Mouse (Mus musculus): ENCODE measurements around the gene Rpl23a.
A peak's percentile ranks its signal among the peaks of the same experiment; 100 is the strongest.
"Not testable (repeated sequence)": the region's sequence is repeated elsewhere in the genome, so short reads cannot be mapped to it uniquely, and the experiment has no call there.

The Rpl23a gene

DNA sequence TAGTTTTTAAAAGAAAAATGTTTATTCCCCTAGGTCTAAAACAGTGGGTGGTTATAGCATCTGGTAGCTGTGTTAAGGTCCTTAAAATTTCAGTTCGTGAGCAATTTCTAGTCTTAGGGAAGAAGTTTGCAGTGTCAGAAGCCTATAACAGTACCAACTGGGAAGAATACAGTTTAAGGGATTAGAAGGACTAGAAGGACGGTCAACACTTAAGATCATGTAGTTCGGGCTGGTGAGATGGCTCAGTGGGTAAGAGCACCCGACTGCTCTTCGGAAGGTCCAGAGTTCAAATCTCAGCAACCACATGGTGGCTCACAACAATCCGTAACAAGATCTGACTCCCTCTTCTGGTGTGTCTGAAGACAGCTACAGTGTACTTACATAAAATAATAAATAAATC, 1.3 kb upstream of the Rpl23a start:
- DNase-seq (ENCODE audit: low spot score in 2 of 2) = not testable (repeated sequence)

DNA sequence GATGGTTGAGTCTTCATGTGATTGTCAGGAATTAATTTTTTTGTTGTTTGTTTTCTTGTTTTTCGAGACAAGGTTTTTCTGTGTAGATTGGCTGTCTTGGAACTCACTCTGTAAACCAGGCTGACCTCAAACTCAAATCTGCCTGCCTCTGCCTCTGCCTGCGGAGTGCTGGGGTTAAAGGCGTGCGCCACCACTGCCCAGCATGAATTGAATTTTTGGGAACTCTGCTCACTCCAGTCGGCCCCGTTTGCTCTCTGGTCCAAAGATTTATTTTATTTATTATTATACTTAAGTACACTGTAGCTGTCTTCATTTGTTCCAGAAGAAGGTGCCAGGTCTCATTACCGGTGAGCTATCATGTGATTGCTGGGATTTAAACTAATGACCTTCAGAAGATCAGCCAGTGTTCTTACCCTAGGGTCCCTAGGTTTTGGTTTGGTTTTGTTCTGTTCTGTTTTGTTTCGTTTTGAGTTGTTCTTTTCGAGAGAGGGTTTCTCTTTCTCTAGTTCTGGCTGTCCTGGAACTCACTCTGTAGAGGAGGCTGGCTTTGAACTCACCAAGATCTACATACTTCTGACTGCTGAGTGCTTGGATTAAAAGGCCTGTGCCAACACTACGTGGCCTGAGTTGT, 615 bp upstream of the Rpl23a start:
- DNase-seq (ENCODE audit: low spot score in 2 of 2) = no peak

DNA sequence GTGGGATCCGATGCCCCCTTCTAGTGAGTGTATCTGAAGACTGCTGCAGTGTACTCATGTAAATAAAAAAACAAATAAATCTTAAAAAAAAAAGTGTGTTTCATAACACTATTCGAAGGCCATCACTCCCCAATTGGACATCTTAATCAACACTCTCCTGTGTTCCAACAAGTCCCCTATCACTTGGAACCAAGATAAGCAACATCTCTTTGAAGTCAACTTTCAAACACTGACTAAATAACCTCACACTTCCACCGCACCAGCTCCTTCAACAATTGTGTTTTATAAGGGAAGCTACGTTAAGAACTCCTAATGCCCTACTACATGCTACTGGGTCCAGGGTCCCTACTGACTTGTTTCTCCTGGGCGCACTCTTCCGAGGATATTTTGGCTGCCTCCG, 934 bp downstream of the Rpl23a start:
- DNase-seq (ENCODE audit: low spot score in 2 of 2) = no peak

DNA sequence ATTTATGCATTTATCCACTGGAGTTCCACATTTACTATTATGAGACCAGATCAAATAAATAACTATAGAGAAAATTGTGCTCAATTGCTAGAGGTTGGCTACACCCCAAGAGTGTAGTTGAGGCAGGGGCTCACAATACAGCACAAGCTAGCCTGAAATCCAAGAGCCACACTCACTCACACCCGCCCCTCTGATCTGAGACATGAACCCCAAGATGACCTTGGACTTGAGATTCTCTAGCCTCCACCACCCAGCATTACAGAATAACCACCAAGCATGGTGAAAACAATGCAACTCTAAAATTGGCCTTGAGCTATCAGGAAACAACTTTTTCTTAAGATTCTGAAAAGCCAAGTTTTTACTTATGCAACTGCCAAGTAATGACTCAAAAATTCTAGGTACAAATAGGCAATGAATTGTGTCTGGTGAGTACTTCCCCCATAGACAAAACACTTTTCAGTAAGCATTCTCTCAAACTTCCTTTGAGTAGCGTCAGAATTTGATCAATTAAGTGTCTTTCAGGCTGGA, 1.5 kb downstream of the Rpl23a start:
- no peak for DNase-seq (ENCODE audit: low spot score in 2 of 2)

DNA sequence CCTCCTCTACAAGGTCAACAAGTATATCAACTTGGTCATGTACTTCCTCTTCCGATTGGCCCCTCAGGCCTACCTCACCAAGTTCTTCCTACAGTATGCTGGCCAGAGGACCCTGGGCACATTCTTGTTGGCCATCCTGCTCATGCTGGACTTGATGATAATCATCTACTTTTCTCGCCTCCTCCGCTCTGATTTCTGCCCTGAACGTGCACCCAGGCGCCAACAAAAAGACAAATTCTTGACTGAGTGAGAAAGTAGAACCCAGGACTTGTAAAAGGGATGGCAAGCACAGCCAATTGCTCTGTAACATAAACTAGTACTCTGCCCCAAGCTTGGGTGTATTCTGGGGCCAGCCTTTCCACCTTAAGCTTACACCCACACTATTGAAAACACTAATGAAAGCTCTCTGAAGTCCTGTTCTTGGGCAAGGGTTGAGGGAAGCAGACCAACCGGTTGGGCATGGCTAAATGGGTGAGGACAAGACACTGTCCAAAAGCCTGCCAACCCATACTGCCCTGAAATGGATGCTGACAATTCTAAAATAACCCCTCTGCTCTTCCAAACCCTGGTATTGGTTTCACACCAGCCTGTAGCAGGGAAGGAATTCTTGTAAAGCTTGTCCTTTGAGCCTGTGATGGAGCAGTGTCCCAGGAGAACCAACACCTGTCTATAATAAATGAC, 3.2 kb downstream of the Rpl23a start:
- no peak for DNase-seq (ENCODE audit: low spot score in 2 of 2)

DNA sequence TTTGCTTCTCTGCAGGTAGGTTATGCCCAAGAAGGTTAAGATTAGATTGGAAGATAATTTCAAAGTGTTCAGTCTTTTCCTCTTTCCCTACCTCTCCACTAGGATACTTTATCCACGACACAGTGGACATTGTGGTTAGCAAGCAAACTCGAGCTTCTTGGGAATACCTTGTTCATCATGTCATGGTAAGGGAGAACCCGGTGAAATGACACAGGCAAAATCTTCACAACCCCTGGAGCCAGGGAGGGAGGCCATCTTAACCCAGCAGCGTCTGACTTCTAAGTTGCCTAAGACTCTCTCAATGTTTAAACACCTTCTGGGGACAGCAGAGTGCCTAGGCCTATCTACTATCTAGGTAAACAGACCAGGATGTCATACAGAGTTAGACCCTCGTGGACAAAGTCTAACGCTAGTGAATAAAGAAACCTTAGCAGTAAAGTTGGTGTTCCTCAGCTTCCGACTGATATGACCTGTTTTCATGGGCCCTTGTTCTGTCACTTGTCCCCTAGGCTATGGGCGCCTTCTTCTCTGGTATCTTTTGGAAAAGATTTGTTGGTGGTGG, 3.9 kb downstream of the Rpl23a start:
- no peak for DNase-seq (ENCODE audit: low spot score in 2 of 2)

DNA sequence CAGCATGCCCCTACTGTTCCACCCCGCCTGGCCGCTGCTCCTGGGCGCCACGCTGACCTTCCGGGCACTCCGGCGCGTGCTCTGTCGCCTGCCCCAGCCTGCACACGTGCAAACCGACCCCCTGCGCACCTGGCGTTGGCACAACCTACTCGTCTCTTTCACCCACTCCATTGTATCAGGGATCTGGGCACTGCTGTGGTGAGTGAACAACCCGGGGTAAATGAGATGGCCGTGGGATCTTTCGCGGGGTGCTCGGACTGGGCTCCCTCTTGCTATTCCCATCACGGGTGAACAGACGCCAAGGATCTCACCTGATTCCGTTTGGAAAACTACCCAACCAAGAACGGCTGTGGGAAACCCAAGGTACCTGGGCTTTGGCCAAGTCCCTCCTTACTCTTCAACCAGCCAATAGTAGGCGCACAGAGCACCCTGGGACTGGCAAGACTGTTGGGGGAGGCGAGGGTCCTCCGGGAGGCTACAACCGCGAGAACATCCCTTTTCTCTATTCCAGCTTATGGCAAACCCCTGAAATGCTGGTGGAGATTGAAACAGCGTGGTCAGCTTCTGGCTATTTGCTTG, 4.4 kb downstream of the Rpl23a start:
- peak in 1 of 2 experiments; percentile 58 for DNase-seq (ENCODE audit: low spot score in 2 of 2)

DNA sequence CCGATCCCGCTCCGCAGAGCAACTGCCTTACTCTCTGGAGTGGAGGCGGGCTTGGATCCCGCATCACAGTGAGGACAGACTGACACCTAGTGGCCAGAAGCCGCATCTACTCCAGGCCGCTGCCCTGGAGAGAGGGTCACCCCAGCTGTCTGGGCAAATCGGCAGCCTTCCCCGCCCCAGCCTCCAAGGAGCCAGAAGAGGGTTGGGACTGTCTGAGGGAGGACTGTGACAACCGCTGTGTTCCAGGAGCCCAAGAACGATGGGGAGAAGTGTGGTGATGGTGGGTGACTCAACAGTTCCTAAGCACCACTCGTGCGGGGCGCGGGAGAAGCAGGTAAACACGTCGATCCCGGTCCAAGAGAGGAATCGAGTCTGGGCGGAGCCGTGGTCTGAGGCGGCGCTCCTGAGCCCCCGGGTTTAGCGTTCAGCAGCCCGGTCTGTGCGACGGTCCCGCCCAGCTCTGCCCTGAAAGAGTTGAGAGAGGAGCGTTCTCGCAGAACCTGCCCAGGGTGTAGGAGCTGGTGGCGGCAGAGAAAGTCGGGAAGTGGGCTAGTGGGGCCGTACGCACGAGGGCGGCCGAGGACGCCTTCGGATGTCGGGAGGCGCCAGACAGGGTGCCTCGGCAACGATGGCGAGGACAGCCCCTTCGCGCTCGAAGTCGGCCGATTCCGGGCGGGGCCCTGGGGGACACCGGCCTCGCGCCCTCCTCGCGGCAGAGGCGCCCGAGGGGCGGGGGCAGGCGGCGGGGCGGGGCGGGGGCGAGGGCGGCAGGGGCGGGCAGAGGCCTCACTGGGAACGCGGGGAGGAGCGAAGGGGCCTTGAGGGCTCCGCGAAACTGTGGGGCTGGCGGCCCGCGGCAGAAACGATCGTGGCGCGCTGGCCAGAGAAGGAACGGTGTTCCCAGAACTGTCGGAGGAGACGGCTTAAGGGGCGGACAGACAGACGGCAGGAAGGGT, 5.2 kb downstream of the Rpl23a start:
- peak; percentile 95 to 96 for DNase-seq (ENCODE audit: low spot score in 2 of 2)

DNA sequence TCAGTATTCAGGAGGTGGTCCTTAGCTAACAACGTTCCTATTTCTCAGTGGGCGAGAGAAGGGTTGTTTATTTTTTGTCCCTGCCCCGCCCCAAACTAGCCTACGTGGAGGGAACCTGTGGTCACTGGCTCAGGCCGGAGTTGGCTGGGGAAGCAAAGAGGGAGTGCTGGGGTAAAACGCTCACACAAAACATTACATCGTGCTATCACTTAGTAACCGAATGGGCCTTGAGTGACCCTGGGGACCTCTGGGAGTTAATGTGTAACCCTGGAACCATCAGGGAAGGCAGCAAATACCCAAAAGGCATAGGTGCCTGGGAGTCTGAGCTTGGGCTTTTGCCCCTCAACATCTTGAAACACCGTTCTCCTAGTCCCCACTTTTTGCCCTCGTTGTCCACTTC, 5.9 kb downstream of the Rpl23a start:
- DNase-seq (ENCODE audit: low spot score in 2 of 2) = no peak

DNA sequence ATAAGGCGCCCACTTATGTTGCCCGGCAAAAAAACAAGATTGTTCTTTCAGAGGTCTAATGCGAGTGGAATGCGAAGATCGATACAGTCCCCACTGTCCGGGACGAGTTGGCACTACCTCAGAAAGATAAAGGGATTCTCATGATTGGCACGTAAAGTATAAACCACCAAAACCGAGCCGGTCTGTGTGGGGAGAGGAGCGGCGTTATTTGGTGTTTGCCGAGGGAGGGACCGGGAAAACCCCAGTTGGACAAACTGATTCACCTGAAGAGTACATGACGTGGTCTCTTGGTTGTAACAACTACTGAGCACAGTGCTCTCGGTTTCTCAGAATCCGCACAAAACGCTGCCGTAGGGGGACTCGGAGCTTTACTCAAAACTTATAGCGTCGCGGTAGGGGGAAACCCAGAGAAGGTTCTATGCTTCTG, 6.5 kb downstream of the Rpl23a start:
- DNase-seq (ENCODE audit: low spot score in 2 of 2) = no peak

DNA sequence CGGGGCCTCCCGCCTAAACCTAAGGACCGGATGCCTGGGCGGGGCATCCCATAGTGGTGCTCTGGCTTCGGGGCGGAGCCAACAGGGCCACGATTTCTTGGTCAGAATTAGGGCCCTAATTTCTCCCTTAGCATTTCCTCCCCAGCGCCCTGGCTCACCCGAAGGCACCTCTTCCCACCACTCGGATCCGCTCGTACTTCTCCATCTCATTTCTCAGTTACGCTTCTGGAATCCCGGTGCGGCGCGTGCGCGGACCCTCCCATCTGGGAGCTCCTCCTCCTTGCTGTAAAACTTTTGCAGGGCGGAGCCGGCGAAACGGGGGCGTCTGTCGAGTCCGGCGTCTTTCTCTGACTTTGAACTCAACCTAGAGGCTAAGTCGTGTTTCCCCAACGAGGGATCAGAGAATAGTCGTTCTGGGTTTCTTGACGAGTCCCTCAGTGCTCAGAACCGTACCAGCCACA, 7.0 kb downstream of the Rpl23a start, which contains the start of the genes Nek8 and Tlcd1:
TSS of gene Nek8 (minus strand) at position 274 of the 461 bp plus-strand sequence.
TSS of gene Tlcd1 (plus strand) at position 310 of the 461 bp plus-strand sequence.
- DNase-seq (ENCODE audit: low spot score in 2 of 2) = peak; percentile 80 to 89

DNA sequence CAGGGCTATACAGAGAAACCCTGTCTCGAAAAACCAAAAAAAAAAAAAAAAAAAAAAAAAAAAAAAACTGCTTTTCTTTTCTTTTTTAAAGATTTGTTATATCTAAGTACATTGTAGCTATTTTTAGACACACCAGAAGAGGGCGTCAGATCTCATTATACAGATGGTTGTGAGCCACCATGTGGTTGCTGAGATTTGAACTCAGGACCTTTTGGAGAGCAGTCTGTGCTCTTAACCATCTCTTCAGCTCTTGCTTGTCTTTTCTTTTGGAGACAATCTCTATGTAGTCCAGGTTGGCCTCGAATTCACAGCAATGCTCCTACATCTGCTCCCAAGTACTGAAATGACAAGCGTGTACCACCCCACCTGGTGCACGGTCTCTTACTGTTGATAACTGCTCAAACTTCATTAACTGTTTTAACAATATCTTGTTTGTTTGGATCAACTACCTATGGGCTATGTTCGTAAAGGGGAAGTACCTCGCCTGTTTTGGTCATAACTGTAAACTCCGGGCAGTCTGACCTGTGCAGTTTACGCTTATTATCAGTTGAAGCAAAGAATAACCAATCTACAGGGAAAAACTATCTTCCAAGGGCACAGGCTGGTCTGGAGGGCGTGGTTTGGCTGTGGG, 7.5 kb downstream of the Rpl23a start:
- DNase-seq (ENCODE audit: low spot score in 2 of 2) = no peak

DNA sequence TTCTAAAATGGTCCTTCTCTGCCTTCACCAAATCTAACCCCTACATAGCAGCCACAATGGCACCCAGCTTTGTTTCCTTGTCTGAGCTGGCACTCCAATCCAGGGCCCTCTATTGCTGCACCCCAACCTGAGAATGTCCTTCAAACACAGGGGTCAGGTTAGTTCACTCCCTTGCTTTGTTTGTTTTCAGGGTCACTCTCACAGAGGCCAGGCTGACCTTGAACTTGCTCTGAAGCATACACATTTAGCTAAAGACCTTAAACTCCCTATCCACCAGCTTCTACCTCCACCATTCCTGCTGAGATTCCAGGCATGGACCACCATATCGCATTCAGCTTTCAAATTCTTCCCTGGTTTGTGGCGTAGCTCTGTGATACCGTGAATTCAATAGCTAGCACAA, 8.9 kb downstream of the Rpl23a start:
- no peak for DNase-seq (ENCODE audit: low spot score in 2 of 2)

DNA sequence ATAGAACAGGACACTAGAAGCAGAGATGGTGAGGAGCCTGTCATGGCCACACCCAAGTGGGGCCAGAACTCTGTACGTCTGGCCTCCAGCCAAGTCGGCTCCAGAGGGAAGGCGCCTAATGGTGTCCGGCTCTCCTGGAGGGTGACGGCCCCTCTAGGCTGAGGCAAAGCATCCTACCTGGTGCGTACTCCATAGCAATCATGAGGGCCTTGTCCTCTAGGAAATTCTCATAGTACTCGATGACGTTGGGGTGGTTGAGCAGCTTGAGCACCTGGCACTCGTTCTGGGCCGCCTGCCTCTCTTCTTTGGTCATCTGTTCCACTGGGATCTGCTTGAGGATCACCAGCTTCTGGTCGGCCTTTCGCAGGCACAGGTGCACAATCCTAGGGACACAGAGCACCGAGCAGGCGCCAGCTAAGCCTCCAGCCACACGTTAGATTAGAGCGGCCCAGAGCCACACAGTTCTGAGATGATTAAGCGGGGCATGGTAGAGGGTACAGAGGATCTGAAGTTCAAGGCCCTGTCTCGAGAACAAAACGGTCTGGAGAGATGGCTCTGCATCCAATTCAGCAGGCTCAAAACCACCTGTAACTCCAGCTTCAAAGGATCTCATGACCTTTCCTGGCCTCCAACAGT, 10.5 kb downstream of the Rpl23a start:
- no peak for DNase-seq (ENCODE audit: low spot score in 2 of 2)

DNA sequence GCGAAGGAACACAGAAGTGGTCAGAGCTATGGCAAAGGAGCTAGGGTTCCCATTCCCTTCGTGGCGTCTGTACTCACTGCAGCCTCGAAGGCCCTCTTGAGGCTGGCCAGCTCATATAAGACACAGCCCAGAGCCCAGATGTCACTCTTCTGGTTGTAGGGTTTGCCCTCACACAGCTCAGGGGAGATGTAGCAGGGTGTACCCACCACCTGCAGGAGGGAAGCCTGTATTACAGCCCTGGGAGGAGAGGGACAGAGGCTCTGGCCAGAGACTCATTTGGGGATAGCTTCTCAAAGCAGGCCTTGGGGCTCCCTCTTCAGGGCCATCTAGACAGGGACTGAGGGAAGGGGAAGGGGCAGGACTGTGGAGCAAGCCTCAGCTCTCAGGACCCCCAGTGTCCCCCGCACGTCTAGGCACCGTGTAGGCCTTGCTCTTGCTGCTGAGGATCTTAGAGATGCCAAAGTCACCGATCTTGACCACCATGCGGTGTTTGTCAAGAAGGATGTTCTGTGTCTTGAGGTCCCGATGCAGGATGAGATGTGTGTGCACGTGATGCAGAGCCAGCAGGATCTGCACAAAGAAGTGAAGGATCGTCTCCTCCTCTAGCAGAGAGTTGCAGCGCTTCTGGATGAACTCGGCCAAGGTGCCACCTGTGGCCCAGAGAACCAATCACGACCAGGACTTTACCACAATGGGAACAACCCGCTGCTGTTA, 11.2 kb downstream of the Rpl23a start:
- DNase-seq (ENCODE audit: low spot score in 2 of 2) = no peak

DNA sequence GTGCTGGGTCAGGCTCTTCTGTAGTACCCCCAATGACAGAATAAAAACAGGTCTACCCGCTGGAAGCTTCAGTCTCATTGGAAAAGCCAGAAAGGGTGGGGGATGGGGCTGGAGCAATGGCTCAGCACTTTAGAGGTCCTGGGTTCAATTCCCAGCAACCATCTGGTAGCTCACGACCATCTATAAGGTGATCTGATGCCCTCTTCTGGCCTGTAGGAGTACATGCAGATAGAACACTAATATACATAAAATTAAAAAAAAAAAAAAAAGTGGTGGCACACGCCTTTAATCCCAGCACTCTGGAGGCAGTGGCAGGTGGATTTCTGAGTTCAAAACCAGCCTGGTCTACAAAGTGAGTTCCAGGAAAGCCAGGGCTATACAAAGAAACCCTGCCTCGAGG, 12.1 kb downstream of the Rpl23a start:
- no peak for DNase-seq (ENCODE audit: low spot score in 2 of 2)

DNA sequence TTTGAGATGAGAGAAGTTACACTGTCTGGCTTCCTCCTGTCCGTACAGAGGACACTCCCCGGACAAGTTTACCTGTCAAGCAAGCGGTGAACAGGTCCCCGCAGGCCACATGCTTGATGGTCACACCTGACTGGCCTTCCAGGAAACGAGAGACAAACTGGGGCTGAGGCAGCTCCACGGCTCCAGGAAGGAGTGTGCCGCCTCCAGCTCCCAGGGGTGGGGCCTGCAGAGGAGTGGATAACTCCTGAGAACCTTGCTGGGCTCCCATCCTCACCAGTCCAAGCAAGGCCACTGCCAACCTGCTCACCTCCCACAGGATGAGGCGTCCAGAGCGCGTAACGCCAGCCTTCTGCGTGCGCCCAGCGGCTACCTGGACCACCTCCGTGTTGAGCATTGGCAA, 13.1 kb downstream of the Rpl23a start:
- DNase-seq (ENCODE audit: low spot score in 2 of 2) = no peak

DNA sequence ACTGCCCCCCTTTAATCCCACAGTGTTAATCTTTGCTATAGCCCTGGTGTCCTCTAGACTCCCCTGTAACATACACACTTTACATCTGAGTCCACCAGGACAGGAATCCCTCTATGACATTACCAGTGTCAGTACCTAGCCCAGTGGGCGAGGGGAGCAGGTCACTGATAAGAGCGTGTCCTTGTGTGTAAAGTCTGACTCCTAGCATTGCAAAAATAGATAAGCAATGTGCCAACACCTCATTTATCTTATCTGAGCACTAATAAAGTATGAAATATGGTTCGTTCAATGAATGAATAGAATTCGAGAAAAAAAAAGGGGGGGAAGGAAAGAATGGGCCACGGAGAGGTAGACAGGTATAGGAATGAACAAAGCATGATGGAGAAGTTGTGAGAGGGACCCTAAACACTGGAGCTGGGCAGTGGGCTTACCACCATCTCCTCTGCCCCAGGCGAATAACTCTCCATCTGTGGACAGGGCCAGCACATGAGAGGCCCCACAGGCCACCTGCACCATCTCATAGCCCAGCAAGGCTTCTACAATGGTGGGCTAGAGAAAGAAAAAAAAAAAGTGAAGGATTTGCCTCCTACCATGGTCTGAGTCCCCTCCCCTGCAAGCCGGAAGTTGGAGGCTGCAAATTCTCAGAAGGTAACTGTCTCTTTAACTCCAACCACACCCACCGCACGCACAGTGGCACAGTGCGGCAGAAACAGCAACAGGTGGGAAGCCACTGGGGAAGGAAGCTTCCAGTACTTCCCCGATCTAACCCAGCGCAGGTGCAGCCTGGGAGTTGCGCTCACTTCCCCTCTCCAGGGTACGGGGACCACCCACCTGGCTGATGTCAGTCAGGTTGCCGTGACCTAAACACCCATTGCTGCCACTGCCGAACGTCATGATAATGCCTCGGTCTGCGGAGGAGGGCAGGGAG, 14.6 kb downstream of the Rpl23a start:
- no peak for DNase-seq (ENCODE audit: low spot score in 2 of 2)
